Mouse (Mus musculus) naive thymus-derived CD4-positive, alpha-beta T cell, adult 2 months (primary cell): Measurements from ENCODE around the gene B4galnt3.

Source experiments
- DNase-seq: peaks from one replicate; pipeline ENCODE4 v3.0.0-alpha.2; 2011; ENCODE audit warnings: low read depth

B4galnt3 gene

DNA sequence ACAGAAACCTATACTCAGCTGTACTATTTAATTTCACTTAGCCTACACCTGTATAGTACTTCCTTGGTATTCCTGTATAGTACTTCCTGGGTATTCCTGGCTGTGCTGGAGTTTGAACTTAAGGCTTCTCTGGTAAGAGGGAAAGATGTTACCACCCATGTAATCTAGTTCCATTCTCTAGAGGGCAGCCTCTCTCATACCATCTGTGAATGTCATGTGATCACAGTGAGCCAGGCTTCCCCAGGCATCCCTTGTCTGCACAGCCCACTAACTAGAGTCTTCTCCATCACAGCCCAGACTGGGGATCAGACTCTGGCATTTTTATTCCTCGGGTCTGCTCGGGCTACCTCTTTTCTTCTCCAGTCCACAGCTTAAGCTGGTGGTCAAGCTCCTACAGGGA lies 75.1 kb downstream of the B4galnt3 start:
- peak; percentile 21 for DNase-seq

DNA sequence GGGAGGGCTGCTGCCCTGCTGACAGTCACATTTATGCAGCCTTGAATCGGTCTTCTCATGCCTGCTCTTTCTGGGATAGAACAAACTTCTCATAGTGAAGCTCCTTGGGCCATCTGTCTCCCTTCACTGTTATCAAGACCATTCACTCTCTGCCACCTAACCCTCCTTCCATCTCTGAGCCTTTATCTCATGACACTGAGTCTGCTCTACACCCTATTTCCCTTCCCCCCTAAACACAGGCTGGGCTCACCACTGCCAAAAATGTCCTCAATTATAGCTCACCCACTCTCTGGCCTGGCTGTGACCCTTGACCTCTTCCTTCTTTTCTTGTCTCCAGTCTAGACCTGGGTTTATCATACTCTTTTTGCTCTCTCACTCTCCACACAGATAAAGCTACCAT lies 77.7 kb downstream of the B4galnt3 start:
- DNase-seq, result no peak

DNA sequence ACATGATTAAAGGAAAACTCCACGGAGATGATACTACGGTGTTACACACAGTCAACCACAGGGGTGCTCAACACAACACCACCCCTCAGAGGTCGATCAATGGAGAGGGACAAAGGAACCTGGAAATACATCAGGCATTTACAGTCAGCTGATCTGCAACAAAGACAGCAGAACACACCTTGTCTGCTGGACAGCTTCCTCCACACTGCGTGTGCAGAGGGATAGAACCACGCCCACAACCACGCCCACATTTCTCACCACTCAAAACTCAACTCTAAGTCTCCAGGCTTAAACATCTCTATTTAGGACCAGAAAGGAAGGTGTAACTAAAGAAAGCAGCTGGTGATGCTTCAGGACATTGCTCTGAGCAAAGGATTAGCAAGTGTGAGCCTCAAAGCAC lies 82.8 kb downstream of the B4galnt3 start:
- no peak for DNase-seq

DNA sequence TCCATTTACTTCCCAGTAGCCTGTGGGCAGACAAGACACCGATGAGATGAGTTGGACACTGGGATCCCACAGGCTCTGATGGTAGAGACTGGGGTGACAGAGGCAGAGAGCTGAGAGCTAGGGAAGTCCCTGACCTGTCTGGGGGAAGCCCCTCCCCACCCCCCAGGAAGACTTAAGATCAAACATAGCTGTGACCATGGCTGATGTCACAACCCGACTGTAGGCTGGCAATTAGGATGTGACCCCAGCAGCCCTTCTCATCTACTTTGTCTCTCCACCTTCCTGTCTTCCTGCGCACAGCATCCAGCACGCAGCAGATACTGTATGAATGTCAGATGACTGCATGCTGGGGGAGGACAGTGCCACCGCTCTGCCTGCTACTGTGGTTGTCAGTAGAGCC lies 87.8 kb downstream of the B4galnt3 start:
- peak; percentile 71 for DNase-seq

DNA sequence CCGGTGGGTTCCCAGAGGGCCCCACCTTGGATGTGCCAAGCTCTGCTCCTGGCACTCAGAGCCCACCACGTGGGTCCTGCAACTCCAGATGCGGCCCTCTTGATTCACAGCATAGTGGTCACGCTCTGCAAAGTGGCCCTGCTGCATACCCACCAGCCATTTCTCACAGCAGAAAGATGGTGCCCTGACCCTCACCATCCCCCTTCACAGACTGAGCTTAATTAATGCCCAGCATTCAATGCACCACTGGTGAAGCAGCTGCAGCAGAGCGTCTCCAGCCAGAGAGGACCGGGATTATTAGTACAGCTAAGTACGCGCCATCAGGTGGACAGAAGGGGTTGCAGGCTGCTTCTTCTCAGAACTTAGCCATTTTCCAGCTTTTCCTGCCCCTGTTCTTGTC lies 92.0 kb downstream of the B4galnt3 start:
- no peak for DNase-seq

DNA sequence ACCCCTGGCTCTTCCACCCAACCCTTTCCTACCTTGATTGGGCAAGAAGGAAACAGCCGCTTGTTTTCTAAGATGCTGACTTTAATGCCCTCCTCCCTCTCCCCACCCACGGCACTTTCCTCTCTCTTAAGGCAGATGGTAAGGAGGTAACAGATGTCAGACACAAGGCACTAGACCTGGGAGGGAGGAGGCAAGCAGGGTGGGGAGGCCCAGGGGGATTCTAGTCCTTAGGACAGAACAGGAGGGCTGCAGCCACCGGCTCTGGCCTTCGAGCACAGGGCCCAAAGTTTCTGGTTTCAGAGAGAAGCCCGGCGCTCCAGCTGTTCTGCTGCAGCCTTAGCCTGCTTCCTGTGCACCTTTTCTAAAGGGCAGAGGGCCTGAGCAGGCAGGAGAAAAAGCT lies 92.4 kb downstream of the B4galnt3 start:
- DNase-seq, result peak; percentile 53

DNA sequence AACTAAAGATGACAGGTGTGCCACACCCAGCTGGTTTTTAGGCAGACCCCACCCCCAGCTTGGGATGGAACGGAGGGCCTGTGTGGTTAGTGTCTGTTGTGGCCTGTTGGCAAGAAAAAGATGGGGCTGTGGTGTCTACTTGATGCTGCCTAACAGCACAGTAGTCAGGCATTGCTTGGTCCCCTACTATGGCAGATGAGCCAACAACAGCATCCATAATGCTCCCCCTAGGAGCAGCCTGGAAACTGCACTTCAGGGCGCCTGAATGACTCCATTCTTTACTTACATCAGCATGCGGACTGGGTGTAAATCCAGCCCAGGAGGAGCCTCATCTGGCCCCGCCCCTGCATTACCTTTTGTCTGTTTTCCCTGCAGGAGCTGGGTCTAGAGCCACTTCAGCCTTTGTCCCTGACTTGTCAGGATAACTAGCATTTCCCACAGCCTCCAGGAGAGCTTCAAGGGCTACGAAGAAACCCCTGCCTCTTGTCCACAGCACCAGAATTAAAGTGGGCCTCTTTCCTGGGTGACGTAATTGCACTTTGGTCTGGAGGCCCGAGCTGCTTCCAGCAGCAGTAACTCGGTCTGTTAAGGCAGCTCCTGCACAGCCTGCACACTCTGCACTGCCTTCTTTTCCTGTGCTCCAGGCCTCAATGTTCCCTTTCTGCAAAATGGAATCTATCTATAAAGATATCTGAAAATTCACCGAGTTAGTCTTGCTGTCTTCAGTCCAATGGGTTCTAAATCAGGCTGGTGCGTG lies 94.5 kb downstream of the B4galnt3 start:
- peak; percentile 84 for DNase-seq

DNA sequence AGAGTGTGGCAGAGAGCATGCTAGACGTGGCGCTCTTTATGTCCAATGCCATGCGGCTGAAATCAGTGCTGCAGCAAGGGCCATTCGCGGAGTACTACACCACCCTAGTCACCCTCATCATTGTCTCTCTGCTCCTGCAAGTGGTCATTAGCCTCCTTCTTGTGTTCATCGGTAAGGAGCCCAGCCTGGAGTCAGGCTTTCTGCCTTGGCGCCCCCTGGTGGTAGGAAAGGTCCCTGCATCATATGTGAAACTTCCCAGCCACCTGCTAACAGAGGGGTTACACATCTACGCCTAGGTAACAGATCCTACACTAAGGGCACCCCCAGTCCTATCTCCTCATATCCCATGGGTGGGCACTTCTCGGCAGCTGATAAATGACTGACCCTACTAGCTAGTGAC lies 96.4 kb downstream of the B4galnt3 start:
- peak; percentile 90 for DNase-seq

DNA sequence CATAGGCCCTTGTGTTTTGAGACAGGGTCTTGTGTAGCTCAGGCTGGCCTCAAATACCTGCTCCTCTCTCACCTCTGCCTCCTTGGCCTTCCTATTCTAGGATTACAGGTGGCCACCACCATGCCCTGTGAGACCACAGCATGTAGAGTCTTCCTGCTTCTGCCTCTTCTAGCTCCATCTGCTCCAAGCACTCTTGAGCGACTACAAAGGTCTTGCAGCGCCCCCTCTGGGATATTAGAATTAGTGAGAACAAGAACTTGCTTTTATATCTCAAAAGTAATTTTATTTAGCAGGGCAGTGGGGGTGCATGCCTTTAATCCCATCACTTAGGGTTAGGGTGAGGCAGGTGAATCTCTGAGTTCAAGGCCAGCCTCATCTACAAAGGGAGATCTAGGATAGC lies 97.5 kb downstream of the B4galnt3 start:
- peak; percentile 82 for DNase-seq

DNA sequence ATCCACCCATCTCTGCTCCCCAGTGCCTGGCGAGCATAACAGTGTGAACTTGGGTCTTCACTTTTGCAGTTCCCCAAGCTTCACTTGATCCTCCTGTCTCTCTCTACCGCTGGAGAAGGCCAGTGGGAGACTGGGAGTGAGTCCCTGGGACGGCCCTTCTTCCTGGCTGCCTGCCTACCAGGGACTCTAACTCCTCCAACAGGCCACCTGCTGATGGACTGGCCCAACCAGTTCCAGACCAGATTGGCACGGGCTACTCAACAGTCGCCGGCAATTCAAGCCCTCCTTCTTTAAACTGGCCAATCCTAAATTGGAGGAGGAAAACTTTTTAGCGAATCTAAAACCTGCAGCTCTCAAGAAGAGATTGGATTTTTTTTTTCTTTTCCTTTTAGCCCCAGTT lies 99.4 kb downstream of the B4galnt3 start:
- DNase-seq, result no peak

DNA sequence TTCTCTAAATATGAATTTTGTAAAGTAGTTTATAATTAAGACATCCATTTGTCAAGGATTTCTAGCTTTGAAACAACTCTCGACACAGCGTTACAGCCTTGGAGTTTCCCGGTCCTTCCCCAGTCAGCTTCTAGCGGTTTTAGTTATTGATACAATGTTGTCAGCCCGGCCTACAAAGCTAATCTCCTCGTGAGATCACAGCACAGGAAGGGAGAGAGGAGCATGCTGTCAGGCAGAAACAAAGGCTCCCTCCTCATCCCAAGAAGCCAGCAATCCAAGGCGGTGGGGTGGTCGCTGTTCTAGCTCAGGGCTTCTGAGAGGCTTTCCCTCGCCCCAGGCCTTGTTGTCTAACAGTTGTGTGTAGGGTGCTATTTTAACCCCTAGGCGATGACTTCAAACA lies 100.1 kb downstream of the B4galnt3 start:
- DNase-seq, result peak; percentile 55

DNA sequence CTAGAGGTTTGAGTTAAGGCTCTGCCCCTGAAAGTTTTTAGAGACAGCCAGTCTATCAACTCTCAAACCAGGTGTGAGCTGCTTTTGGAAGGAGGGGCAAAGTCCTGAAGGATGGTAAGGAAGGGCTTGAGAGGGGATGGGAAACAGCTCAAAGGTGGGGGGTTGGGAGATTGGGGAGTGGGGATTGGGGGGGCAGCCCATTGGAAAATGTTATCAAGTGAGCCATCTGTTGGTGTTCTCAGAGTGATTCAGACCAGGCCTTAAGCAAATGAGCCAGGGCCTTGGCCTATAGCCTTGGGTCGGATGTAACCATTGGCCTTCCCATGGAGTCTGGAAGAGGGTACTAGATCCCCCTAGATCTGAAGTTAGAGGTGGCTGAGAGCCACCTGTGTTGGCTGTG lies 100.6 kb downstream of the B4galnt3 start:
- peak; percentile 43 for DNase-seq

DNA sequence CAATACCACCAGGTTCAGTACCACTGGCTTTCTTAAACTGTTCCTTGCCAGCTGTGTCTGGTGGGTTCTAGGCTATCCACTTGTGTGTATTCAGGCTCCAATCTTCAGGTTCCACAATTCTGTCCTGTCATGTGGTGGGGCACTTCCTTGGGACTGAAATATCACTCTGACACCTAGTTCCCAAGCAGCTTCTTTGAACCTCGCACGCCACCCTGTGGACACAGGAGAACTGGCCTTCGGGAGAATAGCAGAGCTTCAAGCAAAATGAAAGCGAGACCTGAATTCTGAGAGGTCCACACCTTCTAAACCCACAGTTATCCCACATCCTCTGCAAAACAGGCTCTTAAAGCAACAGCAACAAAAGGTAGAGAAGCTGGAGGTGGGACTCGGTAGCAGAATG lies 101.2 kb downstream of the B4galnt3 start:
- DNase-seq, result peak; percentile 94

DNA sequence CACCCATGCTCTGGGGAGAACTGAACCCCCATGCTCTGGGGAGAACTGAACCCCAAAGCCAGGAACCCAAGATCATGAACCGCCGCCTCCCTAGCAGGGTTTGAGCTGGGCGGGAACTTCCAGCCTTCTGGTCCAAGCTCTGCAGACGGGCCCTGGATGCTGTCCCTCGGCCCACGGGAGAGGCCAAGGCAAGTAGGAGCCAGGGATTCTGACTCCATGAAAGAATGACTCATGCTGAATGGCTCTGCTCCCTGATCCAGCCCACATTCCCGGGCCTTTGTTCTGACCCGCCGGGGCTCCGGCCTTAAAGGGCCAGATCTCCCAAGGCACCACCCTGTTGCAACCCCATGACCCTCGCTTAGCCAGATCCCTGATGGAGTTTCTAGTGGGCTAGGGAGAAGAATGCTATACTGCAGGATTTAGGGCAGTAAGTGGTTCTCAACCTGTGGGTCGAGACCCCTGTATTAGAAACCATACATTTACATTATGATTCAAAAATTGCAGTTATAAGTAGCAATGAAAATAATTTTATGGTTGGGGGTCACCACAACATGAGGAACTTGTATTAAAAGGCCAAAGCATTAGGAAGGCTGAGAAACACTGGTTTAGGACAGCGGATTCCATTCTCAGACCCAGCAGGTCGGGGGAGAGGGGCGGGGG lies 102.0 kb downstream of the B4galnt3 start:
- DNase-seq, result no peak

DNA sequence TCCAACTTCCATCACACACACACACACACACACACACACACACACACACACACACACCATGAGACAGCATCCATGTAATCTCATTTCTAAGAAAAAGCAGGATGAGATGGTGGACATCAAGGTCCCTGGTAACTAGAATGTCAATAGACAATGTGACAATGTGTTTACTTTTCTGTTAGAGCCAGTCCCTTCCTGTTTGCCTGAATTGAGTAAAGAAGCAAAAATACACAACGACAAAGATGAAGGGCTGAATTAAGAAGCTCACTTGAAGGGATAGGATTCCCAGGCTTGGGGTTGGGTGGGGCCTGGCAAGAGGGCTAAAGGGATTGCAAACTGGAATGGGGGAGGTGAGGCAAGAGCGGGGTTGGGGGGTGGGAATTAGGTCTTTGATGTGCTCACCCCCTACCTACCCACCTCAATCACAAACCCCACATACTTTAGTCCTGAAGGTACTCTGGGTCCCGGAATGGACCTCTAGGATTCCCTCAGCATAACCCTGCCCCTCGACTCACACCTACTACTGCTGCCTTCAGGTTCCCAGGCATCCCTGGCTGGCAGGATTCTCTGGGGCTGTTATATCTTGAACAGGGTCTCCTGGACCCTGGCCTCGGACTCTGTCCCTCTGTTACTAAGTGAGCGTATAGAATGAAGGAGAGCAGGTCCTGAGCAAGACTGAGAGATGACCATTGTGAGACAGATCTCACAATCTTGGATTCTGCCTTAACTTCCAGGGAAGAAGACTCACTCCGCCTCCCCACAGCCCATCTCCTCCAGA lies 102.8 kb downstream of the B4galnt3 start:
- DNase-seq, result no peak

DNA sequence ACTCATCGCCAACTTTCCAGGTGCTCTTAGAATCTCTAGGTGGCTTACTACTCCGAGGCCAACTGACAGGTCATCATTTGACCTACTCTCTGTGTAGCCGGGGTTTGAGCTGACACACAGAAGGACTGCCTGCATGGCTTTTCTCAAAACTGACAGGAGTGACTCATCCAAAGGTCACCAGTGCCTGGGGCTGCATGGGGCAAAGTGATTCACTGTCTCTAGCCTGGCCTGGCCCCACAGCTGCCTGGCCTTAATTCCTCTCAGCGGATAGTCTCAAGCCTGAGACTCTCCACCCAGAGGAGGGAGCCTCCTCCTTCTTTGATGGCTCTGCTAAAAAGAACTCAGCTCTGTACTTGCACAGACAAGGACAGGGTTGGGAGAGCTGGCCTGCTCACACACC lies 103.4 kb downstream of the B4galnt3 start:
- no peak for DNase-seq

DNA sequence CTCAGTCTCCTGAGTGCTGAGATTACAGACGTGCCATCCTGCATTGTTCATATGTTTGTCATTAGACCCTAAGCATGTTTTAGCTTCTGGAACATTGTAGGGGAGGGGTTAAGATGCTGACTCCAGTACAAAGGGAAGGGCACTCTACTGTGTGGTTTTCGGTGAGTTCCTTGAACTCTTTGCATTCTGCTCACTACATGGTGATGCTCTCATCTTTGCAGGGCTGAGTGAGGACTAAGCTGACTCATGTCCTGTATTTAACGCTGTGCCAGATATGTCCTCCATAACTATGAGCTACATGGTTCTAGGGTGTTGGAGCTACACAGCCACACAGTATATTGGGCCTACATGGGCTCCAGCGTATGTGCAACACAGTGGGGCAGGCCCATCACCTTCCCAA lies 104.0 kb downstream of the B4galnt3 start:
- peak; percentile 62 for DNase-seq

DNA sequence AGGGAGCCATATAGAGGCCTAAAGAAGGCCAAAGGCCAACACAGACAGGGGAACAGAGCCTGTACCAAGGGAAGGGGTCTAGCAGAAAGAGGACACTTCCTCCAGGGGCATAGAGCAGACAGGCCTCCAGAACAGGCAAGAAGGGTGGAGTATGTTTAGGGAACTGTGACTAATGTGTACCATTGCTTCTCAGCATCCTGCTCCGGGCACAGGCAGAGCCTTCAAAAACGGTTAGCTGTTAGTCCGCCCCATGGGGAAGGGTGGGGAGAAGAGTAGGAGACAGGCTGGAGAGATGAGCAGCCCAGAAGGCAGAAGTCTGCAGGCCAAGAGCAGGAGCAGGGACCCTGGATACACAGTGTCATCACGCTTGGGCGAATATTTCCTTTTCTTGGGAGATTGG lies 105.1 kb downstream of the B4galnt3 start:
- peak; percentile 22 for DNase-seq

DNA sequence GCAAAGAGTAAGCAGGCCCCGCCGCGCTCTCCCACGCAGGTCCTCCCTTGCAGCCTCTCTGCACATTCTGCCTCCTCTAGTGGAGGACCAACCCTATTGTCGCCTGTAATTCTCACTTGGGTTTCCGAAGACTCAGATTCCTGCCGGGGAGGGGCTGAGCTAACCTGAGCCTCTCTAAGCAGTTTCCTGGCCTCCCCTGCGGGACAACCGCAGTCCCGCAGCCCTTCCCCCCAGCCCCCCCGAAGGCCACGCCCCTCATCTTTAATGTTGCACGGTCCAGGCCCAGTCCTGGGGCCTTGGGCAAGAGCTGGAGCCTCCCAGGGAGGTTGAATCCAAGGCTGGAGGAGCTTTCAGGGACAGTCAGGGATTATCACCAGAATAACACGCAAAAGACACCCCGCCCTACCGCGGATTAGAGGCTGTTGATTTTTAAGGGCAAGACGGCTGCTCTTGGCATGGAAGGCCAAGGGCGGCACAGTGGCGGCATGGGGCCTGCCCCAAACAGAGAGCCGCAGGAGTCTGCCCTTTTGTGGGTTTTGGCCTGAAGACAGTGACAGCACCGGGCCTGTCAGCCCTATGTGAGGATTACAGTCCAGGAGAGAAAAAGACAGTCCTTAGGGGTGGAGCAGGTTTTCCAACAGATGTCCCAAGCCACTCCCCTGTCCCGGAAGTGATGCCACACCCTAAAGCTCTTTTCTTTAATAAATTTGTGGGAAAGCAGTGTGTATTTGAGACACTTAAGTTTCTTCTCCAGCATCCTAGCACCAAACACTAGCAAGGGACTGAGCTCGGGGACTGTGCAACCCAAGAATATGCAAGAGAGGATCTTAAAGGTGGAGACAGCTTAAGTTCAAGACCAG lies 105.8 kb downstream of the B4galnt3 start:
- DNase-seq, result peak; percentile 88

DNA sequence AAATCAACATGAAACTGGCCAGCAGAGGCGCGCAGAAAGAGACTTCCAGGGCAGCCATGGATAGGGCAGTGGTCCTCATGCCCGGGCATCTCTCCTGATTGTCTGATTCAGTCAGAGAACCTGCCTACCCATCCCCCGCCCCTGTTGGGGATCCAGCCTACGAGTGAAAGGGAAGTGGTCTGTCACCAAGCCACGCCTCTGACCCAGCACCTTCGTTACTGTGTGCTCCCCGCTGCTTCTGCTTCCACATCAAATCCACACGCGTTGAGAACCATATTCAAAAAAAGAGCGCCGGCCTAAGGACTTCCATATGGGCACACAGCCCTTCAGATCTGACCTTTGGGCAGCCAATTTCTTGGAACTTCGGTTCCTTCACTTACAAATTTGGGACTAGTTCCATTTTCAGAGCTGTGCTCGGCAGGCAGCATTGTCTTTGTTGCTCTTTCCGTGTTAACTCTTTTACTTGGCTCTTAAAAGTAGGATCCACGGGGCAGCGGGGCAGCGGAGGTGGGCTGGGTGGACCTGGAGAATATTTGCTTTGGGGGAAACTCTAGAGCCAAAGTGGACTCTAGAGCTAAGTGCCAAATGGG lies 106.7 kb downstream of the B4galnt3 start:
- peak; percentile 84 for DNase-seq

DNA sequence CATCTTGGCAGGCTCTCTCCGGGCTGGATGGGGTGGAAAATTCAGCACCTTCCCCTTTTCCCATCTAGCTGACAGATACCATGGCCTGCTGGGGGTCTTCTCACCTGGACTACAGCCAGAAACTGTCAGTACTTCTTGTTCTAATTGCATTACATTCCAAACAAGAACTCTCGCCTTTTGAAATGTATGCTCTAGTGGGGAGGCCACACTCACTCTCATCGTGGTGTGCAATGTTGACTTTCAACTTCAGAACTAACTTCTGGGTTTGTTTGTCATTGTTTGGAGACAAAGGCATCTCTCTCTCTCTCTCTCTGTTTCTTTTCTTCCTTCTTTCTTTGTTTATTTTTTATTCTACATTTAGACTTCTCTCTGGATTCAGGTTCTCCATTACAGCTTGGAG lies 107.8 kb downstream of the B4galnt3 start:
- no peak for DNase-seq

DNA sequence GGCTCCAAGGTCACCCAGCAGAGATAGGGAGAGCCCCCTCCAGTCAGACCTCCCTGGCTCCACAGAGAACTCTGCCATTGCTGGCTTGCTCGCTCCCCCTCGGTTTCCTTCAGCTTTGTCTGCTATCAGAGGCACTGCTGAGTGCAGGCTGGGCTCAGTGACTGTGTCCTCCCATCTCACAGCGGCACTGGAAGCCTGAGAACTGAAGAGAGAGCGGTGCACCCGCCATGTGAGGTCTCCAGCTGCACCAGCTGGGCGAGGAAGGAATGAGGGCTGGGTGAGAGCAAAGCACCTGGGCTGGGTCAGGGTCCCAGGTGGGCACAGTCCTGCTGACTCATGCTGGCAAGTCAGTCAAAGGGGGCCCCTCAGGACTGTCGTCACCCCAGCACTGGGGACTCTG lies 108.6 kb downstream of the B4galnt3 start:
- DNase-seq, result no peak
